Mouse (Mus musculus) adrenal gland, postnatal 10 days (tissue): ENCODE results near the gene Sar1b. TPM values are rescaled to one million over a fixed set of nuclear protein-coding genes. Genes with fewer than 3 reads are reported as not detected.
A peak's percentile ranks its signal among the peaks of the same experiment; 100 is the strongest.
"Not testable (repeated sequence)": the region's sequence is repeated elsewhere in the genome, so short reads cannot be mapped to it uniquely, and the experiment has no call there.

Experiments
- DNase-seq: peaks from one replicate; pipeline ENCODE4 v3.0.0; 2021; ENCODE audit warnings: mixed read lengths
- total RNA-seq, 2 experiments: library from RNA; stranded (reverse); gene quantifications; 2 replicates each; pipeline ENCODE4 v1.2.3; 2021

Sar1b gene
- total RNA-seq, 2 experiments from 2014 or later: 89.4 to 100 TPM

- no peak for DNase-seq
Observed at GRCm38 (mm10) chr11:51777478-51777877, 14.0 kb downstream of the Sar1b start.

- DNase-seq: no peak
Observed at GRCm38 (mm10) chr11:51780773-51781267, 17.3 kb downstream of the Sar1b start.

GRCm38 (mm10) chr11:51782721-51783120 is 19.2 kb downstream of the Sar1b start:
- DNase-seq: no peak

- peak; percentile 77 for DNase-seq
Observed at GRCm38 (mm10) chr11:51785926-51786325, 22.4 kb downstream of the Sar1b start.

- not testable (repeated sequence) for DNase-seq
Observed at GRCm38 (mm10) chr11:51789735-51790134, 26.2 kb downstream of the Sar1b start.

GRCm38 (mm10) chr11:51790662-51791061 is 27.2 kb downstream of the Sar1b start:
- no peak for DNase-seq

- DNase-seq: peak; percentile 76
Observed at GRCm38 (mm10) chr11:51796272-51796671, 32.8 kb downstream of the Sar1b start.

GRCm38 (mm10) chr11:51800634-51801325 is 37.3 kb downstream of the Sar1b start:
- no peak for DNase-seq

- peak; percentile 77 for DNase-seq
Observed at GRCm38 (mm10) chr11:51805221-51805981, 41.9 kb downstream of the Sar1b start.

- DNase-seq: no peak
Observed at GRCm38 (mm10) chr11:51807108-51807879, 43.8 kb downstream of the Sar1b start.

- DNase-seq: peak; percentile 59
Observed at GRCm38 (mm10) chr11:51809632-51810224, 46.2 kb downstream of the Sar1b start.

GRCm38 (mm10) chr11:51811230-51811629 is 47.7 kb downstream of the Sar1b start:
- DNase-seq: no peak

- no peak for DNase-seq
Observed at GRCm38 (mm10) chr11:51812022-51812546, 48.6 kb downstream of the Sar1b start.

GRCm38 (mm10) chr11:51817756-51818155 is 54.3 kb downstream of the Sar1b start:
- DNase-seq: peak; percentile 94

GRCm38 (mm10) chr11:51818837-51819236 is 55.4 kb downstream of the Sar1b start:
- no peak for DNase-seq

- peak; percentile 64 for DNase-seq
Observed at GRCm38 (mm10) chr11:51819964-51820363, 56.5 kb downstream of the Sar1b start.

- DNase-seq: peak; percentile 91
Observed at GRCm38 (mm10) chr11:51820861-51821260, 57.4 kb downstream of the Sar1b start.

- DNase-seq: no peak
Observed at GRCm38 (mm10) chr11:51822736-51823135, 59.2 kb downstream of the Sar1b start.

GRCm38 (mm10) chr11:51823271-51823670 is 59.8 kb downstream of the Sar1b start:
- DNase-seq: no peak

- peak; percentile 79 for DNase-seq
Observed at GRCm38 (mm10) chr11:51823963-51824753, 60.7 kb downstream of the Sar1b start.

GRCm38 (mm10) chr11:51824867-51825424 is 61.5 kb downstream of the Sar1b start:
- peak; percentile 52 for DNase-seq
